Mouse (Mus musculus) lung, adult 2 months (tissue): ENCODE measurements around the gene Slc7a5.

Experiments used
- CTCF ChIP-seq: fragments of 200-500 bp; IDR thresholded peaks from 2 replicates; pipeline ENCODE4 v1.5.1; 2011; ENCODE audit warnings: mild to moderate bottlenecking, low read length, control low read depth; ENCODE audit not compliant: insufficient read depth
- POLR2A ChIP-seq: fragments of 200-500 bp; IDR thresholded peaks from 2 replicates; pipeline ENCODE4 v1.6.1; 2011; ENCODE audit warnings: low read depth, mild to moderate bottlenecking, control low read depth, low read length, borderline replicate concordance; ENCODE audit errors: extremely low read depth

- no peak for TF ChIP-seq CTCF
- TF ChIP-seq POLR2A: no peak
Measured at GRCm38 (mm10) chr8:121875045-121875444, 32.4 kb downstream of the Slc7a5 start.
